Mouse (Mus musculus): ENCODE measurements around the gene 4930402H24Rik. TPM values are rescaled to one million over a fixed set of nuclear protein-coding genes. Genes with fewer than 3 reads are reported as not detected.
A peak's percentile ranks its signal among the peaks of the same experiment; 100 is the strongest.

The 4930402H24Rik gene
- polyA plus RNA-seq, 1 experiment: 10.0 TPM

GRCm38 (mm10) chr2:130704040-130705001, 201.9 kb downstream of the 4930402H24Rik start:
- Histone ChIP-seq H3K27ac (ENCODE audit: insufficient read depth, low read depth, low read length) (no peak overlapping the region), H3K36me3 (ENCODE audit: control insufficient read depth, insufficient read depth, low read length) (peaks cover 5% of the 10 kb centered on the region), H3K27me3 (ENCODE audit: control insufficient read depth, insufficient read depth, low read length) (peaks cover 1% of the 10 kb centered on the region; the same call in 1 of the 2 replicates), H3K4me3 (ENCODE audit: low read depth, low read length) (no peak overlapping the region), H3K4me1 (ENCODE audit: control insufficient read depth, insufficient read depth, insufficient read length, low read length) (no peaks in the 10 kb centered on the region)
- TF ChIP-seq POLR2A (IDR thresholded peaks at IDR 0.05; ENCODE audit: low read depth, low read length) (no peak), CTCF (IDR thresholded peaks at IDR 0.05; ENCODE audit: extremely low read depth, insufficient read length, insufficient replicate concordance, low read depth, low read length) (no peak)
- 59% methylated on average over 9 of the region's 9 CpGs for WGBS

DNA sequence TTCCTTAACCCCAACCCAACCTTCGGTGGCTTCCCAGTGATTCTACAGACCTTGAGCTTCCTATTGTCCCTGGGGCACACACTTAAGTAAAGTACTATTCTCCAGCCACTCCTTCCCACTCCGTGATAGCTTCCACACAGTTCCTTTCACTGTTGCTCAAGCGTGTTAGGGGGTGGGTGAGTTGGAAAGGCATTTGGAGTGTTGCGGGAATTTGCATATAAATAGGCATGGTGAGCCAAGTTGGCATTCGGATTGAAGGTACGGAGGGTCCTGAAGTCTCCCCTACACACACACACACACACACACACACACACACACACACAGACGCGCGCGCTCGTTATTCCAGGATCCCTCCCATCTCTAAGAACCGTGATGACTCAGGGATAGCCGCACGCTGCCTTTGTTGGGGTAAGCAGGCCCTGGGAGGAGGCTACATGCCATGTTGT, 208.4 kb downstream of the 4930402H24Rik start:
- Histone ChIP-seq H3K4me1 (ENCODE audit: control insufficient read depth, insufficient read depth, insufficient read length, low read length) (peaks cover 8% of the 10 kb centered on the region), H3K4me3 (ENCODE audit: low read depth, low read length) (peak overlapping the region; percentile 63), H3K27ac (ENCODE audit: insufficient read depth, low read depth, low read length) (no peak overlapping the region), H3K27me3 (ENCODE audit: control insufficient read depth, insufficient read depth, low read length) (peaks cover 27% of the 10 kb centered on the region), H3K36me3 (ENCODE audit: control insufficient read depth, insufficient read depth, low read length) (no peaks in the 10 kb centered on the region)
- WGBS: 14% methylated on average over 14 of the region's 14 CpGs
- TF ChIP-seq CTCF (IDR thresholded peaks at IDR 0.05; ENCODE audit: extremely low read depth, insufficient read length, insufficient replicate concordance, low read depth, low read length): no peak
- no peak for TF ChIP-seq POLR2A (IDR thresholded peaks at IDR 0.05; ENCODE audit: low read depth, low read length)

GRCm38 (mm10) chr2:130697153-130697810, 208.9 kb downstream of the 4930402H24Rik start, which contains the start of gene Slc4a11:
Gene Slc4a11, minus strand, starts transcription at chr2:130697519.
- H3K36me3 ChIP-seq (ENCODE audit: control insufficient read depth, insufficient read depth, low read length): no peaks in the 10 kb centered on the region
- TF ChIP-seq CTCF (IDR thresholded peaks at IDR 0.05; ENCODE audit: extremely low read depth, insufficient read length, insufficient replicate concordance, low read depth, low read length) (no peak), POLR2A (IDR thresholded peaks at IDR 0.05; ENCODE audit: low read depth, low read length) (no peak)
- peaks cover 8% of the 10 kb centered on the region for H3K4me1 ChIP-seq (ENCODE audit: control insufficient read depth, insufficient read depth, insufficient read length, low read length)
- H3K27me3 ChIP-seq (ENCODE audit: control insufficient read depth, insufficient read depth, low read length): peaks cover 27% of the 10 kb centered on the region
- peak within 1 kb of the TSS; percentile 63 for H3K4me3 ChIP-seq (ENCODE audit: low read depth, low read length)
- under 1% methylated on average over 65 of the region's 65 CpGs for WGBS
- no peak within 1 kb of the TSS for H3K27ac ChIP-seq (ENCODE audit: insufficient read depth, low read depth, low read length)

- Histone ChIP-seq H3K36me3 (ENCODE audit: control insufficient read depth, insufficient read depth, low read length) (no peaks in the 10 kb centered on the region), H3K4me3 (ENCODE audit: low read depth, low read length) (peak overlapping the region; percentile 63), H3K4me1 (ENCODE audit: control insufficient read depth, insufficient read depth, insufficient read length, low read length) (peaks cover 8% of the 10 kb centered on the region), H3K27me3 (ENCODE audit: control insufficient read depth, insufficient read depth, low read length) (peaks cover 27% of the 10 kb centered on the region), H3K27ac (ENCODE audit: insufficient read depth, low read depth, low read length) (no peak overlapping the region)
- 1% methylated on average over 31 of the region's 31 CpGs for WGBS
- TF ChIP-seq CTCF (IDR thresholded peaks at IDR 0.05; ENCODE audit: extremely low read depth, insufficient read length, insufficient replicate concordance, low read depth, low read length) (no peak), POLR2A (IDR thresholded peaks at IDR 0.05; ENCODE audit: low read depth, low read length) (no peak)
These were observed 209.5 kb downstream of the 4930402H24Rik start for GRCm38 (mm10) chr2:130696700-130697152.

DNA sequence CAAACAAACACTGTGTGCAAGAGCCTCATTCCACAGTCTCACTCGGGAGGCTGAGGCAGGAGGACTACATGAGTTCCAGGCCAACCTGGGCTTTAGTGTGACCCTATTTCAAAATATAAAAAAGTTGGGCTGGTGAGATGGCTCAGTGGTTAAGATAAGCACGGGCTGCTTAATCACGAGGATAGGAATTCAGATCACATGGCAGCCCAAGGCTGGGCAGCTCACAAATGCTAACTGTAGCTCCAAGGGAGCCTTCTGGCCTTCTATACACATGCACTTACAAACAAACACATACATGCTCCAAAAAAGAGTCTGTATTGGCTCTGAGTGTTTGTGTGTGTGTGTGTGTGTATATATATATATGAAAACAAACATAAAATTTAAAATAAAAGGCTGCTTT, 212.6 kb downstream of the 4930402H24Rik start:
- Histone ChIP-seq H3K4me3 (ENCODE audit: low read depth, low read length) (no peak overlapping the region), H3K27me3 (ENCODE audit: control insufficient read depth, insufficient read depth, low read length) (peaks cover 18% of the 10 kb centered on the region), H3K4me1 (ENCODE audit: control insufficient read depth, insufficient read depth, insufficient read length, low read length) (peaks cover 8% of the 10 kb centered on the region), H3K36me3 (ENCODE audit: control insufficient read depth, insufficient read depth, low read length) (no peaks in the 10 kb centered on the region), H3K27ac (ENCODE audit: insufficient read depth, low read depth, low read length) (no peak overlapping the region)
- no peak for TF ChIP-seq POLR2A (IDR thresholded peaks at IDR 0.05; ENCODE audit: low read depth, low read length)
- no peak for TF ChIP-seq CTCF (IDR thresholded peaks at IDR 0.05; ENCODE audit: extremely low read depth, insufficient read length, insufficient replicate concordance, low read depth, low read length)
- WGBS: 43% methylated on average over 3 of the region's 3 CpGs

- 45% methylated on average over 2 of the region's 2 CpGs for WGBS
These were observed 217.2 kb downstream of the 4930402H24Rik start for GRCm38 (mm10) chr2:130689011-130689410.

More at GRCm38 (mm10) chr2:130689011-130689410, 217.2 kb downstream of the 4930402H24Rik start:
- no peaks in the 10 kb centered on the region for H3K27me3 ChIP-seq (ENCODE audit: control insufficient read depth, insufficient read depth, low read length)
- no peaks in the 10 kb centered on the region for H3K4me1 ChIP-seq (ENCODE audit: control insufficient read depth, insufficient read depth, insufficient read length, low read length)
- peaks cover 1% of the 10 kb centered on the region; the same call in 1 of the 2 replicates for H3K36me3 ChIP-seq (ENCODE audit: control insufficient read depth, insufficient read depth, low read length)
- TF ChIP-seq CTCF (IDR thresholded peaks at IDR 0.05; ENCODE audit: extremely low read depth, insufficient read length, insufficient replicate concordance, low read depth, low read length) (no peak), POLR2A (IDR thresholded peaks at IDR 0.05; ENCODE audit: low read depth, low read length) (no peak)
- no peak overlapping the region for H3K4me3 ChIP-seq (ENCODE audit: low read depth, low read length)
- no peak overlapping the region for H3K27ac ChIP-seq (ENCODE audit: insufficient read depth, low read depth, low read length)
